Mouse (Mus musculus) right cerebral cortex, adult 18-20 months (tissue): ENCODE measurements at regions not wholly inside any gene's neighbourhood (a gene's known extent, or its start where the extent isn't known, plus 50 kb on each side); places are given as distances from the start of the nearest gene placed in this dataset.
A peak's percentile ranks its signal among the peaks of the same experiment; 100 is the strongest.
"Not testable (repeated sequence)": the region's sequence is repeated elsewhere in the genome, so short reads cannot be mapped to it uniquely, and the experiment has no call there.

Experiments
- DNase-seq: peaks from one replicate; pipeline ENCODE4 v3.0.0; 2022; ENCODE audit warnings: mixed read lengths

DNA sequence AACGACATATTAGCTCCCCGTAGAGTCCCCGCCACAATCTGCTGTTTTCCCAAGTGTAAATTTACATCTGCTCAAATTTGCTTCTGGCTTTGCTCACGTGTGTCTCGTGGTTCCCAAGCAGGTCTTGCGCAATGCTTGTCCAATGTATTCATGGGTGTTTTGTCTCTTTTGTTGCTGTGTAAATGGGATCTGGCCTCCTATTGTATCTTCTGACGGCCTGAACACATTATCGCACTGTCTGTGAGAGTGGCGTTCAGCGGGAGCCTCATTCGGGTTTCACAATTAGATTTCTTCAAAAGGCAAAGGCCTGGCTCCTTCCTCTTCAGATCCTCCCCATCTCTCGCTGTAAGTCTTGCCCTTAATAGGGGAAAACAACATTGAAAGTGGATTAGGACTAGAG is 274.5 kb downstream of the Fam19a5 start:
- DNase-seq, result no peak

- DNase-seq, result no peak
These were observed 298.0 kb downstream of the Fam19a5 start for GRCm38 (mm10) chr15:87842097-87842496.

DNA sequence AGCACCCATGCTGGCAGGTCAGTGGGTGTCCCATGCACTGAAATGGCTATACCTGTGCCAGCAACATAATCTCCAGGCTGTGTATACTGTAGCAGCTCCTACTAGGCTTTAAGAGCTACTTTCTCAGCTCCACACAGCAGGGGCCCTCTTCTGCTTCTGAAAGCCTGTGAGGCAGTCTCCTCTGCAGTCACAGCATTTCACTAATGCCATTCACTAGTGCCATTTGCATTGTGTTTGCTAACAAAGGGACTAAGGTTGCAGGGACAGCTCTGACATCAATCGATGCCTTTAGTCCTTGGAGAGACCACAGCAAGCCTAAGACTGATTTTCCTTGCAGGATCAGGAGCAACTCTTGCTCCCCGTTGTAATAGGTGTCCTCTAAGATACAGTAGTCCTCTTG is 315.0 kb downstream of the Fam19a5 start:
- DNase-seq, result no peak

DNA sequence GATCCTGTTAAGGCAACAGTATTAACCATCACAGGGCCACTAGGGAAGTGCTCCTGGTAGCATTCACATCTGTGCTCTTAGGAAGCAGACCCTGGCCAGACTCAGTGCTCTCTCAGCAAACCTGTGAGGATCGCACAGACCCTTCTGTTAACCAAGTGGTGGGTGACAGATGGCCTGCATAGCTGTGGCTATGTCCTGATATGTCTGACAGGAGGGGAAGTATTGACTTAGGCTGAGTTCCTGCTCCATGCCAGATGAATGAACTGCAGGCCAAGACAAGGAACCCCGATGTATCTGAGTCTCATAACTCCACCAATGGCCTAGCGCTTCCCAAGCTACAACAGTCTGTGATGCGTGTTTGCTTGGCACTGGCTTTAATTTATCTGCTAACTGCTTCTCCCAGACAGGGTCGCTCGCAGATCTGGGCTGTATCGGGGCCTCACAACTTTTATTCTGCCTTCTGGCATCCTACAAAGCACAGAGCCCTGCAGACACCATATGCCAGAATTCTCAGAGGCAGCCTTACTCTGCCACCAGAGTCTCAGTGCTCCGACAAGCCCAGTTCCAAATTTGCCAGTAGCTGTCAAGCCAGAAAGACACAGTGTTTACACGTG is 332.3 kb downstream of the Fam19a5 start:
- DNase-seq, result no peak

- no peak for DNase-seq
These were observed 346.8 kb downstream of the Fam19a5 start for GRCm38 (mm10) chr15:87890903-87891302.

DNA sequence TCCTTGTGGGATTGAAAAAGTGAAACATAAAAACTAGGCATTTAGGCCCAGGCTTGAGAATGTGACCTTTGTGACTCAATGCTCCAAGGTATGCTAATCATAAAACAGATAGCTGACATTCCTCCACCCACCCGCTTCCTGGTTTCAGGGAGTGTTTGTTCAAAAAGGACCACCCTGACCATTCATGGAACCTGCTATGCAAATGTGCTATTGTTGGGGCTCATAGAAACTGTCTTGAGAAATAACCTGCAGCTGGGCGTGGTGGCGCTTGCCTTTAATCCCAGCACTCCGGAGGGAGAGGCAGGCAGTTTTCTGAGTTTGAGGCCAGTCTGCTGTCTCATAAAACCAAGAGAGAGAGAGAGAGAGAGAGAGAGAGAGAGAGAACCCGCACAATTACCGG is 350.8 kb downstream of the Fam19a5 start:
- not testable (repeated sequence) for DNase-seq

- no peak for DNase-seq
These were observed 354.6 kb downstream of the Fam19a5 start for GRCm38 (mm10) chr15:87898655-87899054.

- no peak for DNase-seq
These were observed 360.3 kb downstream of the Fam19a5 start for GRCm38 (mm10) chr15:87904436-87904835.

DNA sequence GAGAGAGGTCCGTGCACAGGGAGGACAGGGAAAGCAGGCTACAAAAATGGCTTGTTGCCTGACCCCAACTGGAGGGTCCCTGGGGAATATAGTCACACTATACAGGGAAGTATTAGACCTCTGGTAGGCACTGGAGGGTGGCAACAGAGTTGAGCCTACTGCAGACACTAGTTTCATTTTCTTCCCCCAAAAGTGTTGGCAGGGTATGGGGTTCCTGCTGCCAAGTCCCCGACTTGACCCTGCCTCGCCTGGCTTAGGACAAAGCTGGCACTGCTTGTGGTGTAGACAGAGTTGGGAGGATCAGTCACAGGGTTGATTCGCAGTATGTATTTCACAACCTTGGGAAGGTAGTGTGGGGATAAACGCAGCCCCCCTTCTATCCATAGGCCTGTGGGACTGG is 362.2 kb downstream of the Fam19a5 start:
- DNase-seq, result no peak

DNA sequence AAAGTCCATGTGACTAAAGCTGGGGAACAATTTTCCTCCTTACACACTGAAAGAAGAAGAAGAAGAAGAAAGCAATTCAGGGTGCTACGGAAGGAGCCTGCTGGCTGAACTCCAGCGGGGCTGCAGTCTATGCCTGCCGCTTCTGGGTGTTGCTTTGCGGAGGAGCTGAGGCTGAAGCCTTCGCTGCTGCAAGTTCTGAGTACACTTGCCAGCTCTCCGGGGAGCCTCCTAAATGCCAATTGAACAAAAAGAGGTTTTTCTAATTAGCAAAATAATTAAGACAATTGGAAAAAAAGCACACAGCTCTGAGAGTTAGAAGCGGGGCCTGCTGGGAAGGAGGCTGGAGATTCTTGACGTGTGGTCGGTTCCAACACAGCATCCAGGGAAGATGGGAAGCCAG is 378.0 kb downstream of the Fam19a5 start:
- peak; percentile 47 for DNase-seq

DNA sequence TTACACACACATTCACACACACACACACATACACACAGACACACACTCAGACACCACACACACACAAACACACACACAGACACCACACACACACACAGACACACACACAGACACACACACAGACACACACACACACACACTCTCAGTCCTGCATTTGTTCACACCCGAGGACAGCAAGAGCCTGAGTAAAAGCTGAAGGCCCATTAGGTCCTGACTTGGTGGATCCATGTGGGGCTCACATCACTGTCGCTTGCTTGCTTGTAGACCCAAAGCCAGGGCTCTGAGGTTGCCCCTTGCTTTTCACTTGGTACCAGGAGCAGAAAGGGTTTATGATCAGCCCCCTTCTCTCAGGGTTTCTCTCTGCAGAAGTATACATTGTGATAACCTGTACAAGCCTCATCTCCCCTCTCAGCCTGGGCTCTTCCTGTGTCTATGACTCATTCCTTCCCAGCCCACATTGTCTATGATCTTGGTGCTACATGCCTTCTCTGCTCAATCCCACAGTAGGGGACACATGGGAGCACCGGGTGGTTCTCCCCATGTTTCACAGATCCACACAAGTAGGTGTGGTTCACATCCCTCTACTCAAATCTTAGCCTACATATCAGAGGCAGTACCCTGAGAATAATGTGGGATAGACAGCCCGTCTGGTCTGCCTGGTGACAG is 378.8 kb downstream of the Fam19a5 start:
- no peak for DNase-seq

GRCm38 (mm10) chr15:87923906-87924305 is 379.8 kb downstream of the Fam19a5 start:
- peak; percentile 19 for DNase-seq

DNA sequence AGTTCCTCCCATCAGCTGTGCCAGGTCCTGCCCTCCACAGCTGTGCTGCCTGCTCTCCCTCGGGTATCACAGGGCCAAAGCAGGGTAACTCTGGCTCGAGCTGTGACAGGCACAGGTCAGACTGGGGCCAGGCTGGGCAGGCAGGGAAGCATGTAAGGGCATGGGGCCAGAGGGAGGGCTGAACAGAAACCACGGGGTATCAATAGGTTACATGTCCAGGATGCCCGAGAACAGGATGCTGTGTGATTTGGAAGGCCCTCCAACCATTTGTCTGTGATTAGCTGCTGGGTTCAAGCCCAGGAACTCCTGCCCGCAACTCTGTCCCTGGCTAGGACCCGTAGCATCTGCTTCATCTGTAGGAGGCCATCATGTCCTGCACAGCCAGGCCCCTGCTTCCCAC is 391.9 kb downstream of the Fam19a5 start:
- DNase-seq, result no peak

GRCm38 (mm10) chr15:87940837-87941236 is 396.7 kb downstream of the Fam19a5 start:
- DNase-seq, result peak; percentile 42

- no peak for DNase-seq
These were observed 408.4 kb downstream of the Fam19a5 start for GRCm38 (mm10) chr15:87952531-87952930.

- no peak for DNase-seq
These were observed 411.7 kb downstream of the Fam19a5 start for GRCm38 (mm10) chr15:87955685-87956256.

- DNase-seq, result no peak
These were observed 414.8 kb downstream of the Fam19a5 start for GRCm38 (mm10) chr15:87958866-87959265.

DNA sequence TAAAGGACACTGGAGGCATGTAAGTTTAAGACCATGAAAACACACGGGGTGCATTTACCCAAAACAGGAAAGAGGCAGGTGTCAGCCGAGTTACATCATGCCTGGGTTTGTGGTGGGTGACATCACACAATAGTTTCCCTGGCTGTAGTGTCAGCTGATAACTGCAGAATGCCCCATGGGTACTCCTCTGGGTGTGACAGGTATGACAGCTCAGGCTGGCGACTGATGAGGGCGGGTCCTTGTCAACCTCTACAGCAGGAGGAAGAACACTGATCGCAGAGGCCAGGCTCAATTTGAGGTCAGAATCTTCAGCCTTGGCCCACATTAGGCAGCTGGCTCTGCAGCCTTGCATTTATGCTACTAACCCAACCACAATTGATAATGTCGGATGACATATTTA is 428.5 kb downstream of the Fam19a5 start:
- no peak for DNase-seq

DNA sequence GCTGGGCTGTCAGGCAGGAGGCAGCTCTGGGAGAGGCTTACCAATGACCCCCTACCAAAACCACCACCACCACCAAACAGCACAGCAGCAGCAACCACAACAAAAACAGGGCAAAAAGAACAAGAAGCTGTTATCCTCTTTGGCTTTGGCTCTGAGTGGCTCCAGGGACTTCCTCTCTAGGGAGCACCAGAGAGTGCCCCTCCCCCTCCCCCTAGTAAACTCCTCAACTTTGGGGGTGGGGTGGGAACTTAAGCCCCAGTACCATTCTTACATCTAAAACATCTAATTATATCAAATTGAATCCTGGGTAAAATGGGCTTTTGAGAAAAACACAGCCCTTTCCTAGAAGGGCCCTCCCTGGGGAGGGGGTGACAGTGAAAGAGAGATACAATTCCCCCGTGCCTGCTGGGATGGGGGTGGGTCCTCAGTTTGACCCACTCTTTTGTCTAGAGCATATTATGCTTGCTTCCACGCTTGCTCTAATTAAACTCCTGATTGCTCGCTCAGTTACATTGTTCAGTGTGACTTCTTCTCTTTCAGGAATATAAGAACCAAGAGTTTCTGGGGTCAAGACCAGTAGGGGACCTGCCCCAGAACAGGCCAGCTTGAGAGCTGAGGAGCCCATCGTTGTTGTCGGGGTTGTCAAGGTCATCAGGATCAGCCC is 443.4 kb downstream of the Fam19a5 start:
- no peak for DNase-seq

GRCm38 (mm10) chr15:87994546-87994945 is 450.4 kb downstream of the Fam19a5 start:
- peak; percentile 15 for DNase-seq

DNA sequence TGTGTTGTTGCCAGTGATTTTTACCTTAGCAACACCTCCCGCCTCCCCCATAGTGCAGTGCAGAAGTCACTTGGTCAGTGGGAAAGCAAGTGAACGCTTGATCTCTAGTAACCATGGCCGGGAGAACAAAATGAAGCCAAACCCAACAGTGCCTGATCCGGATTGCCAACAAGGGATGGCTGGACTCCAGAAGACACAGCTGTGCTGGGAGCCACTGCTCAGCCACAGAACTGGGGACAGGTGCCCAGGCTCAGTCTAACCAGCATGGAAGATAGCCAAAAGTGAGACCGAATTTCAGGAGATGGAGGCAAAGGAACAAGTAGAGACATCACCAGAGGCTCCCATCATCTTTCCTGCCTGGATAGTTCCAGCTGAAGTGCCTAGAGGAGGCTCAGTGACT is 473.0 kb downstream of the Fam19a5 start:
- no peak for DNase-seq

DNA sequence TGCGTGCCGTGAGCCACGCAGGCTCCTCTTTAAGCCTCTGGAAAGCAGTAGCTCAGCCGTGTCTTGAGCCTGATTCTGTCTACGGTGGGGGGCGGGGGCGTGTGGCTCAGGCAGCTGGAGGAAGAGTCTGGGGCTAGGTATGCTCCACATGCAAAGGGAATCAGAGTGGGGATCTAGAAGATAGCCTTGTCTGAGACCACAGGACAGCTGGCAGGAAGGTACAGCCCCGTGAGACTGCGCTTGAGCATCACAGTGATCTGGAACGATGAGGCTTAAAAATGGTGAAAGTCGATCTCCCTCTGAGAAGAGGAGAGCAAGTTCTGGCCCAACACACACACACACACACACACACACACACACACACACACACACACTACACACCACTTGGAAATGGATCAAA is 488.7 kb downstream of the Fam19a5 start:
- DNase-seq, result no peak

- DNase-seq, result no peak
These were observed 489.6 kb downstream of the Fam19a5 start for GRCm38 (mm10) chr15:88033725-88034124.

GRCm38 (mm10) chr15:88035486-88035885 is 491.4 kb downstream of the Fam19a5 start:
- no peak for DNase-seq
